ENCODE assay signal across 12 mouse cellular contexts in genomic region chr12:113362409-113363038, GRCm38 (mm10).
"Had no signal": no experiment of that assay in that cellular context is flagged by ENCODE, and none has a peak within 500 bp of the region (broad histone marks: within the 10 kb centered on the region; RNA-seq: fewer than 3 reads in every experiment).

No protein-coding gene starts in this region.

- H3K4me1 ChIP-seq: liver, embryonic 15.5 days; megakaryocyte, embryonic 14.5 days; midbrain, embryonic 12.5 days had no signal

- H3K27me3 ChIP-seq: liver, embryonic 15.5 days; midbrain, embryonic 12.5 days had no signal

- ATAC-seq: midbrain, embryonic 16.5 days had no signal

- H3K36me3 ChIP-seq: liver, embryonic 15.5 days; midbrain, embryonic 12.5 days had no signal

- DNase-seq: kidney, adult 8-10 months; kidney, postnatal 25 days; lung, adult 2 months; lung, postnatal 10 days; lung, postnatal 4 days; right cerebral cortex, postnatal 14 days; thymus, postnatal 36 days had no signal

- H3K27ac ChIP-seq: liver, embryonic 15.5 days; midbrain, embryonic 12.5 days had no signal

- H3K4me3 ChIP-seq: liver, embryonic 15.5 days; megakaryocyte, embryonic 14.5 days; midbrain, embryonic 12.5 days had no signal

- H3K9ac ChIP-seq: liver, embryonic 15.5 days; midbrain, embryonic 12.5 days had no signal

- H3K9me3 ChIP-seq: liver, embryonic 15.5 days; megakaryocyte, embryonic 14.5 days had no signal

- H3K4me2 ChIP-seq: liver, embryonic 11.5 days; liver, embryonic 15.5 days; midbrain, embryonic 12.5 days had no signal
